Mouse (Mus musculus): ENCODE measurements at regions not wholly inside any gene's neighbourhood (a gene's known extent, or its start where the extent isn't known, plus 50 kb on each side); places are given as distances from the start of the nearest gene placed in this dataset.

DNA sequence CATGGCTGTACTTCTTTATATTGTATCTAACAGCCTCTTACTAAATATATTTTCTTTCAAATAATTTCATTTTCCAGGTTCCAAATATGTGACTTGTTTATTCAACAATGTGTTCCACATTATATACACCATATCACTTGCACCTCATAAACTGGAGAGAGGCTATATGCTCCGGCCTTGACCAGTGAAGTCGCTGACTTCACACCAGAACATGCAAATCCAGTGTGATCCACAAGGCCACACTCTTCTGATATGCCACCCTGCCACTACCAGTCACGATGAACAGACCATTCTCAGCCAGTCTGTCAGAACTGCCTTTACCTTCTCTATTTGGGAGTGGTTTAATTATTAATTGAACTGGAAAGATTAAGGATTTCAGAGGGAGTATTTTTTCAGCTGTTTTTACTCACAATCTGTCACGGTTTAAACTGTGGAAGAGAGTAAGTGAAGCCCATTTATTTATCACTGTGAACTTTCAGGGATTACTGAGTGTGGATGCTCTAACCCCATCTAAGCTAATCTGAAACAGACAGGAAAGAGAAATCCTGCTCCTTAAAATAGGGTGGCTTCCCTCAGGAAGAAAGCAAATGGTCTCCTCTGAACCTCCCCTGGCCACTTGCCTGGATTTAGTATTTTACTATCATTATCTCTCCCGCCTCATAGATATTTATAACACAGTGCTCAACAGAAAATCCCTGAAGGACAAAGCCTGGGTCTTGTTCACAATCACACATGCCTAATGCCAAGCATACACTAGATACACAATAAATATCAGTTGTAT is 1065.3 kb downstream of the A830018L16Rik start:
- TF ChIP-seq CTCF (IDR thresholded peaks at IDR 0.05; ENCODE audit: low read depth), result no peak
- no peak for TF ChIP-seq EP300 (IDR thresholded peaks at IDR 0.05; ENCODE audit: low read depth)

All from heart, postnatal 0 days (tissue).